Mouse (Mus musculus) adrenal gland (tissue): Measurements from ENCODE around the gene Rasa2.
"Not testable (repeated sequence)": the region's sequence is repeated elsewhere in the genome, so short reads cannot be mapped to it uniquely, and the experiment has no call there.

Source experiments
- intact Hi-C: fragments of 180-260 bp; cut with DNase I; formaldehyde crosslinking; loops from one replicate; pipeline ENCODE4 v1.15.1; 2025

Rasa2 gene

GRCm38 (mm10) chr9:96592670-96593600 lies 38.5 kb downstream of the Rasa2 start:
- intact Hi-C loops, result no loop called here

- intact Hi-C loops, result no loop called here
Measured at GRCm38 (mm10) chr9:96589346-96589745, 42.1 kb downstream of the Rasa2 start.

GRCm38 (mm10) chr9:96583496-96583895 lies 47.9 kb downstream of the Rasa2 start:
- intact Hi-C loops, result no loop called here

GRCm38 (mm10) chr9:96583076-96583475 lies 48.3 kb downstream of the Rasa2 start:
- intact Hi-C loops, result no loop called here

- intact Hi-C loops, result no loop called here
Measured at GRCm38 (mm10) chr9:96578190-96578589, 53.2 kb downstream of the Rasa2 start.

- intact Hi-C loops, result no loop called here
Measured at GRCm38 (mm10) chr9:96577674-96578073, 53.7 kb downstream of the Rasa2 start.

GRCm38 (mm10) chr9:96573252-96573651 lies 58.2 kb downstream of the Rasa2 start:
- intact Hi-C loops, result loop anchor here (5.0 kb wide), 1 partner anchor 79 kb away; no protein-coding TSS in a partner anchor

- intact Hi-C loops, result loop anchor here (5.0 kb wide), 1 partner anchor 80 kb away; no protein-coding TSS in a partner anchor
Measured at GRCm38 (mm10) chr9:96572754-96573153, 58.7 kb downstream of the Rasa2 start.

- intact Hi-C loops, result no loop called here
Measured at GRCm38 (mm10) chr9:96566470-96566996, 64.9 kb downstream of the Rasa2 start.

GRCm38 (mm10) chr9:96563501-96563900 lies 67.9 kb downstream of the Rasa2 start:
- intact Hi-C loops, result no loop called here

GRCm38 (mm10) chr9:96559148-96559547 lies 72.3 kb downstream of the Rasa2 start:
- intact Hi-C loops, result loop anchor here (10.0 kb wide), 1 partner anchor 264 kb away; no protein-coding TSS in a partner anchor

GRCm38 (mm10) chr9:96558594-96558993 lies 72.8 kb downstream of the Rasa2 start:
- intact Hi-C loops, result loop anchor here (10.0 kb wide), 1 partner anchor 264 kb away; no protein-coding TSS in a partner anchor

- intact Hi-C loops, result loop anchor here (10.0 kb wide), 1 partner anchor 259 kb away; no protein-coding TSS in a partner anchor
Measured at GRCm38 (mm10) chr9:96554095-96554494, 77.3 kb downstream of the Rasa2 start.

GRCm38 (mm10) chr9:96545410-96545809 lies 86.0 kb downstream of the Rasa2 start:
- intact Hi-C loops, result no loop called here

- intact Hi-C loops, result no loop called here
Measured at GRCm38 (mm10) chr9:96543643-96544640, 87.5 kb downstream of the Rasa2 start.

GRCm38 (mm10) chr9:96538916-96539315 lies 92.5 kb downstream of the Rasa2 start:
- intact Hi-C loops, result no loop called here

- intact Hi-C loops, result no loop called here
Measured at GRCm38 (mm10) chr9:96537615-96537919, 93.8 kb downstream of the Rasa2 start.

- intact Hi-C loops, result no loop called here
Measured at GRCm38 (mm10) chr9:96536895-96537614, 94.4 kb downstream of the Rasa2 start.

GRCm38 (mm10) chr9:96536093-96536492 lies 95.3 kb downstream of the Rasa2 start:
- intact Hi-C loops, result not testable (repeated sequence)

GRCm38 (mm10) chr9:96535431-96535830 lies 96.0 kb downstream of the Rasa2 start:
- intact Hi-C loops, result no loop called here

GRCm38 (mm10) chr9:96534256-96534655 lies 97.2 kb downstream of the Rasa2 start:
- intact Hi-C loops, result no loop called here
